Mouse (Mus musculus) E14TG2a.4 (cell line): ENCODE measurements around the gene Rffl.

Source experiments
- CTCF ChIP-seq: conservative IDR thresholded peaks from 2 replicates; pipeline ENCODE4 v1.5.1; 2014; ENCODE audit warnings: low read length
- NANOG ChIP-seq: IDR thresholded peaks from 2 replicates; pipeline ENCODE4 v1.6.1; 2014; ENCODE audit warnings: borderline replicate concordance, low read length, mixed read lengths
- POU5F1 ChIP-seq: IDR thresholded peaks from 2 replicates; pipeline ENCODE4 v1.6.1; 2014; ENCODE audit warnings: low read length, borderline replicate concordance

- TF ChIP-seq NANOG (no peak), CTCF (no peak), POU5F1 (no peak)
Measured at GRCm38 (mm10) chr11:82850259-82850658, 20.8 kb downstream of the Rffl start.
